Mouse (Mus musculus) liver, postnatal 0 days (tissue): ENCODE results near the gene Gmfb. TPM values are rescaled to one million over a fixed set of nuclear protein-coding genes. Genes with fewer than 3 reads are reported as not detected.

Experiments used
- ATAC-seq: fragments of 200-750 bp; cut with Nextera tagmentation; 2 replicates; pipeline ENCODE4 v1.8.0; 2017; ENCODE audit warnings: mild to moderate bottlenecking, moderate library complexity
- DNase-seq: peaks from one replicate; pipeline ENCODE4 v3.0.0-alpha.2; 2016
- H3K27ac ChIP-seq: fragments of 300-500 bp; sonication (generic); 2 replicates; pipeline ENCODE4 v1.5.1; 2014; ENCODE audit warnings: antibody characterized with exemption, moderate library complexity, mild to moderate bottlenecking, low read depth
- H3K27me3 ChIP-seq: fragments of 300-500 bp; sonication (generic); 2 replicates; pipeline ENCODE4 v1.6.1; 2014; ENCODE audit warnings: low read length, control low read depth, mixed read lengths; ENCODE audit not compliant: insufficient read depth
- H3K36me3 ChIP-seq: fragments of 300-500 bp; sonication (generic); replicated peaks from 2 replicates; pipeline ENCODE4 v1.6.1; 2014; ENCODE audit warnings: mild to moderate bottlenecking, control low read depth, low read length, moderate library complexity, mixed read lengths; ENCODE audit not compliant: insufficient read depth
- H3K4me1 ChIP-seq: fragments of 300-500 bp; sonication (generic); 2 replicates; pipeline ENCODE4 v1.6.1; 2014; ENCODE audit warnings: antibody characterized with exemption, mild to moderate bottlenecking, control low read depth; ENCODE audit not compliant: insufficient read depth
- H3K4me2 ChIP-seq: fragments of 300-500 bp; sonication (generic); 2 replicates; pipeline ENCODE4 v1.6.1; 2014; ENCODE audit warnings: low read depth, mild to moderate bottlenecking, low read length, moderate library complexity, mixed read lengths
- H3K4me3 ChIP-seq: fragments of 300-500 bp; sonication (generic); 2 replicates; pipeline ENCODE4 v1.5.1; 2014; ENCODE audit warnings: low read depth, low read length
- H3K9ac ChIP-seq: fragments of 300-500 bp; sonication (generic); replicated peaks from 2 replicates; pipeline ENCODE4 v1.6.1; 2014; ENCODE audit warnings: mild to moderate bottlenecking, moderate library complexity
- H3K9me3 ChIP-seq: fragments of 300-500 bp; sonication (generic); 2 replicates; pipeline ENCODE4 v1.6.1; 2016; ENCODE audit warnings: mild to moderate bottlenecking, control low read depth, low read length, mixed read lengths
- CTCF ChIP-seq: sonication (generic); IDR thresholded peaks from 2 replicates; pipeline ENCODE4 v1.5.1; 2016; ENCODE audit warnings: antibody characterized with exemption, low read depth
- EP300 ChIP-seq: IDR thresholded peaks from 2 replicates; pipeline ENCODE4 v1.6.1; 2016; ENCODE audit warnings: antibody characterized with exemption, low read depth, mild to moderate bottlenecking
- WGBS: fragments of 180-500 bp; shearing (Covaris S2); extraction: QIAGEN DNeasy Blood & Tissue Kit; methylation state at CpG from one replicate; pipeline ENCODE4 v1.1.7; 2014; ENCODE audit not compliant: insufficient replicate concordance; 5-methylcytosine and 5-hydroxymethylcytosine counted together
- polyA plus RNA-seq: library from polyadenylated mRNA; unstranded; fragments of >200 nt; fragmentation: Nextera tagmentation; extraction: Ambion mirVana; gene quantifications from 2 replicates; pipeline ENCODE4 v1.2.1, GENCODE M21; 2015

The Gmfb gene
- polyA plus RNA-seq, 1 experiment from 2014 or later: 30.0 TPM

- Histone ChIP-seq H3K4me1 (peaks cover under 1% of the 10 kb centered on the region; the same call in 1 of the 2 replicates), H3K4me2 (no peak overlapping the region), H3K27me3 (no peaks in the 10 kb centered on the region), H3K9me3 (no peaks in the 10 kb centered on the region), H3K36me3 (peaks cover 79% of the 10 kb centered on the region), H3K9ac (no peak overlapping the region), H3K4me3 (no peak overlapping the region), H3K27ac (no peak overlapping the region)
- TF ChIP-seq EP300: no peak
- TF ChIP-seq CTCF: no peak
- DNase-seq (no peak), ATAC-seq (no peak)
- 86% methylated on average over 12 of the region's 12 CpGs for WGBS
These were observed 54.9 kb downstream of the Gmfb start for GRCm38 (mm10) chr14:46767116-46767515.

- ATAC-seq (no peak), DNase-seq (peak; percentile 22)
- H3K4me2 ChIP-seq: peak overlapping the region; percentile 90
- no peaks in the 10 kb centered on the region for H3K27me3 ChIP-seq
- WGBS: 29% methylated on average over 6 of the region's 6 CpGs
- H3K4me3 ChIP-seq: peak overlapping the region; percentile 86
- peak overlapping the region; percentile 93 for H3K9ac ChIP-seq
- peak overlapping the region; percentile 67 for H3K27ac ChIP-seq
- no peaks in the 10 kb centered on the region for H3K9me3 ChIP-seq
- TF ChIP-seq EP300 (no peak), CTCF (no peak)
- H3K4me1 ChIP-seq: peaks cover 9% of the 10 kb centered on the region
- H3K36me3 ChIP-seq: peaks cover 24% of the 10 kb centered on the region
These were observed 60.9 kb downstream of the Gmfb start for GRCm38 (mm10) chr14:46761186-46761585.

DNA sequence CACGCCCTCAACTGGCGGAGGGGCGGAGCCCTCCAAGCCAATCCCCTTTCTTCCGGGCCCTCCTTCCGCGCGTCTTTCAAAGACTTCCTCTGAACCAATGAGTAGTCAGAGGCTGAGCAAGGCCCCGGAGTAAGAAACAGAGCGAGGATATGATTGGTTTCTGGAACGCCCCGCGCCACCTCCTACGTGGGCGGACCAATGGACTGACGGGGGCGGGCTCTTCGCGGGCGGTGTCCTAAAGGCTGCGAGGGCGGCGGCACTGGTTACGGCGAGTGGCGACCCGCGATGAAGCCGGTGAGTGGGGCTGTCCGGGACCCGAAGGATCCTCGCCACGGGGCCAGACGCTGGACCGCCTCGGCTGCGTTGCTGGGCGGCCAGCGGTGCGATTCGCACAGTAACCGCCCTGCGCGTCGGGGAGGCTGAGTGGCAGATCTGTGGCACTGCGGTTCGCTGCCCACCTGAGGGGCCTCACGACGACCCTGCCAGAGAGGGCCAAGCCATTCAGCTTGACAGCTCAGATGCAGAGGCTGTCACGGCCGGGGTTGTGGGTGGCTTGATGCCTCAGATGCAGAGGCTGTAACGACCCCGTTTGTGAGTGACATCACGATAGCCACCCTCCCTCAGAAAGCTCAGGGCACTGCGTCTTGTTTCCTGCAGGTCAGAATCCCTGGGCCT lies 61.5 kb downstream of the Gmfb start, which contains the start of gene Cdkn3:
TSS of gene Cdkn3 (plus strand) at position 187 of the 675 bp plus-strand sequence.
- Histone ChIP-seq H3K4me2 (peak within 1 kb of the TSS; percentile 90), H3K36me3 (peaks cover 21% of the 10 kb centered on the region), H3K27me3 (no peaks in the 10 kb centered on the region), H3K27ac (peak within 1 kb of the TSS; percentile 67), H3K9ac (peak within 1 kb of the TSS; percentile 93), H3K4me1 (peaks cover 9% of the 10 kb centered on the region), H3K9me3 (no peaks in the 10 kb centered on the region), H3K4me3 (peak within 1 kb of the TSS; percentile 86)
- DNase-seq (peak; percentile 94), ATAC-seq (peak; percentile 100)
- TF ChIP-seq CTCF: no peak
- TF ChIP-seq EP300: no peak; the same call in 1 of the 2 replicates
- WGBS: under 1% methylated on average over 53 of the region's 54 CpGs

DNA sequence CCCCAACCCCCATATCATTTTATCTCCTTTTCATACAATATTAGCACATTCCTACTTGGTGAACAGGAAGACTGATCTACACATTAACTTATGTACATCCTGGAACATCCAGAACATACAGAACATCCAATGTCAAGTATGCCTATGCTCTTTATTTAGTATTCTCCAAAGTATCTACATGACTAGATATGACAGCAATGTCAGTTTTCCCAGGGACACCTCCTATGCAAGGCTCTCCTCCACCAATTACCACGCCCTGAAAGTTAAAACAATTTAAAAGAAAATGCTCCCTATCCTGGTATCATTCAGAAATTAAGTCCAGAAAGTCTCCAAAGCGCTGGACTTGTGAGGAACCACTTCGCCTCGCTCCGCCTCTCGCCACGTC lies 62.1 kb downstream of the Gmfb start:
- H3K27ac ChIP-seq: no peak overlapping the region
- 3% methylated on average over 7 of the region's 7 CpGs for whole genome bisulfite sequencing
- peak; percentile 5; the same call in 1 of the 2 replicates for ATAC-seq

More for the DNA sequence above, 62.1 kb downstream of the Gmfb start:
- no peak for DNase-seq
- Histone ChIP-seq H3K36me3 (peaks cover 18% of the 10 kb centered on the region), H3K9me3 (no peaks in the 10 kb centered on the region), H3K4me1 (peaks cover 9% of the 10 kb centered on the region), H3K4me2 (peak overlapping the region; percentile 90), H3K9ac (no peak overlapping the region), H3K27me3 (no peaks in the 10 kb centered on the region), H3K4me3 (peak overlapping the region; percentile 86)
- TF ChIP-seq EP300: no peak
- no peak for TF ChIP-seq CTCF

Other genes with a start within 250 kb of the Gmfb start
- 70.1 and 72.9 TPM in 2 replicates for gene Cdkn3, start 61.7 kb downstream of the Gmfb start, polyA plus RNA-seq
- gene Cnih1, start 33.8 kb downstream of the Gmfb start, polyA plus RNA-seq: 86.8 and 90.7 TPM in 2 replicates
- gene Cgrrf1, start 9.9 kb upstream of the Gmfb start, polyA plus RNA-seq: 34.8 and 35.2 TPM in 2 replicates
- 0.34 and 0.45 TPM in 2 replicates for gene Samd4, start 60.6 kb upstream of the Gmfb start, polyA plus RNA-seq